Mouse (Mus musculus) retina, postnatal 7 days (tissue): ENCODE measurements around the gene Vmn1r128.
"Not testable (repeated sequence)": the region's sequence is repeated elsewhere in the genome, so short reads cannot be mapped to it uniquely, and the experiment has no call there.

Source experiments
- DNase-seq: peaks from one replicate; pipeline ENCODE4 v3.0.0-alpha.2; 2012; ENCODE audit warnings: low read depth, low spot score

The Vmn1r128 gene

DNA sequence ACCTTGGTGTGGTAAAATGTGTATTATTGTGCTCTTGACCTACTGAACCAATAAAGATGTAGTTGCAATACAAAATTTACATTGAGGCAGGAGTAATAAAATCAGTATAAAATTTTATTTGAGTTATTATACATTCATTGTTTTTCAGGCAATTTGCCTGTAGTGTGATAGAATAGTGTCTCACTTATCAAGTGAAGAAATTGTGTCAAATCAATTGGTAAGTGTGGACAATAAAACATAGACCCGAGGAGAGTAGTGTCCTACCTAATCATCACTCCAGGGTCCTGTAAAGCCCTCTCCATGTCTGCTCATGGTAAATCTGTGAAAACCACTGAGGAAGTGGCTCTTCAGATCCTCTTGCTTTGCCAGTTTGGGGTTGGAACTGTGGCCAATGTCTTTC, at the start of gene Vmn1r128:
Gene Vmn1r128 (plus strand): TSS at position 301 of the 400 bp plus-strand sequence.
- not testable (repeated sequence) for DNase-seq

DNA sequence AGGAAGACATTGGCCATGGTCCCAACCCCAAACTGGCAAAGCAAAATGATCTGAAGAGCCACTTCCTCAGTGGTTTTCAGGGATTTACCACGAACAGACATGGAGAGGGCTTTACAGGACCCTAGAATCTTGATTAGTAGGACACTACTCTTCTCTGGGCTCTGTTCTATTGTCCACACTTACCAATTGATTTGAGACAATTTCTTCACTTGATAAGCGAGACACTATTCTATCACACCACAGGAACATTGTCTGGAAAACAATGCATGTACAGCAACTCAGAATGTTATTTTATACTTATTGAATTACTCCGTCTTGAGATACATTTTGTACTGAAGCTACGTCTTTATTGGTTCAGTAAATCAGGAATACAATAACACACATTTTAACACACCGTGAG, 47.8 kb upstream of the Vmn1r128 start, which contains the start of gene Vmn1r126:
Gene Vmn1r126 (minus strand): TSS at position 101 of the 400 bp plus-strand sequence.
- DNase-seq, result not testable (repeated sequence)

DNA sequence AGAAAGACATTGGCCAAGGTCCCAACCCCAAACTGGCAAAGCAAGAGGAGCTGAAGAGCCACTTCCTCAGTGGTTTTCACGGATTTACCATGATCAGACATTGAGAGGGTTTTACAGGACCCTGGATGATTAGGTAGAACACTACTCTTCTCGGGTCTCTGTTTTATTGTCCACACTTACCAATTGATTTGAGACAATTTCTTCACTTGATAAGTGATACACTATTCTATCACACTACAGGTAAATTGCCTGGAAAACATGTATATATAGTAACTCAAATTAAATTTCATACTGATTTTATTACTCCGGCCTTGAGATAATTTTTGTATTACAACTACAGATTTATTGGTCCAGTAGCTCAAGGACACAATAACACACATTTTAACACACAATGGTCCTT, 29.4 kb upstream of the Vmn1r128 start, which contains the start of gene Vmn1r127:
Gene Vmn1r127 (minus strand): TSS at position 101 of the 400 bp plus-strand sequence.
- DNase-seq, result not testable (repeated sequence)

DNA sequence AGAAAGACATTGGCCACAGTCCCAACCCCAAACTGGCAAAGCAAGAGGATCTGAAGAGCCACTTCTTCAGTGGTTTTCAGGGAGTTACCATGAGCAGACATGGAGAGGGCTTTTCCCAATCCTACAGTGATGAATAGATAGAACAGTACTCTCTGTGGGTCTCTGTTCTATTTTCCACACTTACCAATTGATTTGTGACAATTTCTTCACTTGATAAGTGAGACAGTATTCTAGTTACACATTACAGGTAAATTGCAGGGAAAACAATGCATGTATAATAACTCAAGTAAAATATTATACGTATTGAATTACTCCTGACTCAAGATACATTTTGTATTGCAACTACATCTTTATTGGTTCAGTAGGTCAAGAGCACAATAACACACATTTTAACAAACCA, 12.0 kb downstream of the Vmn1r128 start, which contains the start of gene Vmn1r129:
Gene Vmn1r129 (minus strand): TSS at position 101 of the 400 bp plus-strand sequence.
- DNase-seq, result not testable (repeated sequence)
